In genomic region chr11:63525431-63525830, GRCm38 (mm10) we compare ENCODE assay signal across 18 mouse cellular contexts.
DNase-seq lines count a peak whose midpoint lies in the region; ATAC-seq and TF ChIP-seq lines count a peak whose summit lies in the region.
"Had no signal": no experiment of that assay in that cellular context is flagged by ENCODE, and none has a peak within 500 bp of the region (broad histone marks: within the 10 kb centered on the region; RNA-seq: fewer than 3 reads in every experiment).

No protein-coding gene starts in this region.

- H3K4me3 ChIP-seq in stomach, postnatal 0 days (ENCODE audit: low read depth, low read length) = no peak overlapping the region
- H3K4me3 ChIP-seq: heart, embryonic 13.5 days; limb, embryonic 12.5 days; liver, embryonic 15.5 days; myocyte had no signal

- no peak overlapping the region for H3K9ac ChIP-seq in stomach, postnatal 0 days (ENCODE audit: low read length)
- H3K9ac ChIP-seq: heart, embryonic 13.5 days; limb, embryonic 12.5 days; liver, embryonic 15.5 days had no signal

- no peak for ATAC-seq in stomach, postnatal 0 days (ENCODE audit: low FRiP score, low TSS enrichment)
- ATAC-seq: inflammation-experienced regulatory T-cells, adult 6 months; Patski had no signal

- peak; percentile 14 to 16 for DNase-seq in cerebellum, postnatal 36 days
- no peak for DNase-seq in cerebellum, adult 11 months
- DNase-seq in kidney, postnatal 4 days = peak; percentile 9 to 24
- DNase-seq in kidney, postnatal 36 days = no peak
- peak; percentile 9 for DNase-seq in right cerebral cortex, postnatal 14 days
- no peak for DNase-seq in right cerebral cortex, adult 18-20 months
- DNase-seq in stomach, postnatal 0 days (ENCODE audit: low spot score) = peak; percentile 37
- no peak for DNase-seq in T-cell, adult 2 months (ENCODE audit: low spot score)
- DNase-seq: B cell, adult 2 months; retina, postnatal 1 day; thymus, adult 18-20 months had no signal

- H3K27me3 ChIP-seq in stomach, postnatal 0 days (ENCODE audit: control insufficient read depth, insufficient read depth, low read length) = no peaks in the 10 kb centered on the region
- H3K27me3 ChIP-seq: heart, embryonic 13.5 days; limb, embryonic 12.5 days; liver, embryonic 15.5 days had no signal

- H3K9me3 ChIP-seq in stomach, postnatal 0 days (ENCODE audit: control insufficient read depth, low read length) = no peaks in the 10 kb centered on the region
- H3K9me3 ChIP-seq: heart, embryonic 13.5 days; limb, embryonic 12.5 days; liver, embryonic 15.5 days had no signal

- no peak for TF ChIP-seq CTCF in stomach, postnatal 0 days (IDR thresholded peaks at IDR 0.05; ENCODE audit: low read depth)

- H3K36me3 ChIP-seq in stomach, postnatal 0 days (ENCODE audit: control insufficient read depth, insufficient read depth, low read length) = no peaks in the 10 kb centered on the region
- H3K36me3 ChIP-seq: heart, embryonic 13.5 days; limb, embryonic 12.5 days; liver, embryonic 15.5 days had no signal

- H3K27ac ChIP-seq in stomach, postnatal 0 days (replicated peaks) = no peak overlapping the region
- H3K27ac ChIP-seq: heart, embryonic 13.5 days; kidney, postnatal 0 days; limb, embryonic 12.5 days; liver, embryonic 15.5 days had no signal

- no peak for TF ChIP-seq EP300 in stomach, postnatal 0 days (optimal IDR thresholded peaks at IDR 0.05)

- 53% methylated on average over 12 of the region's 12 CpGs for WGBS in stomach, postnatal 0 days

- no peaks in the 10 kb centered on the region for H3K4me1 ChIP-seq in stomach, postnatal 0 days (replicated peaks; ENCODE audit: control insufficient read depth, insufficient read depth)
- H3K4me1 ChIP-seq: liver, embryonic 15.5 days had no signal

- no peak overlapping the region for H3K4me2 ChIP-seq in stomach, postnatal 0 days (replicated peaks; ENCODE audit: low read depth)
- H3K4me2 ChIP-seq: heart, embryonic 13.5 days; limb, embryonic 12.5 days; liver, embryonic 15.5 days had no signal

Comparison
In these comparisons a context has a peak if more than half of its experiments do, and no peak if none do; other contexts are left out.
1. DNase-seq: peak in cerebellum, postnatal 36 days (2 of 2), kidney, postnatal 4 days (2 of 2), right cerebral cortex, postnatal 14 days (single experiment) and stomach, postnatal 0 days (single experiment); none in cerebellum, adult 11 months (single experiment), kidney, postnatal 36 days (0 of 2), right cerebral cortex, adult 18-20 months (single experiment) and T-cell, adult 2 months (single experiment).